Mouse (Mus musculus) brown adipose tissue, adult 24 weeks (tissue): ENCODE results near the gene Nfatc2ip. TPM values are rescaled to one million over a fixed set of nuclear protein-coding genes. Genes with fewer than 3 reads are reported as not detected.

Experiments
- H3K27ac ChIP-seq: fragments of 200-500 bp; replicated peaks from 2 replicates; pipeline ENCODE4 v1.5.1; 2012; ENCODE audit warnings: low read depth, mild to moderate bottlenecking, low read length
- H3K4me1 ChIP-seq: fragments of 200-500 bp; 2 replicates; pipeline ENCODE4 v1.6.1; 2012; ENCODE audit warnings: low read length, mixed read lengths; ENCODE audit not compliant: control insufficient read depth, insufficient read depth, insufficient read length
- H3K4me3 ChIP-seq: fragments of 200-500 bp; 2 replicates; pipeline ENCODE4 v1.5.1; 2012; ENCODE audit warnings: low read depth, mild to moderate bottlenecking, low read length, moderate library complexity; ENCODE audit not compliant: insufficient read depth
- polyA plus RNA-seq: library from polyadenylated mRNA; stranded (reverse); fragments of >200 nt; gene quantifications from 2 replicates; pipeline ENCODE4 v1.2.4, GENCODE M21; 2012; ENCODE audit not compliant: missing spikeins, insufficient read depth, insufficient read length

The Nfatc2ip gene
- polyA plus RNA-seq: 1.2 and 2.5 TPM in 2 replicates

DNA sequence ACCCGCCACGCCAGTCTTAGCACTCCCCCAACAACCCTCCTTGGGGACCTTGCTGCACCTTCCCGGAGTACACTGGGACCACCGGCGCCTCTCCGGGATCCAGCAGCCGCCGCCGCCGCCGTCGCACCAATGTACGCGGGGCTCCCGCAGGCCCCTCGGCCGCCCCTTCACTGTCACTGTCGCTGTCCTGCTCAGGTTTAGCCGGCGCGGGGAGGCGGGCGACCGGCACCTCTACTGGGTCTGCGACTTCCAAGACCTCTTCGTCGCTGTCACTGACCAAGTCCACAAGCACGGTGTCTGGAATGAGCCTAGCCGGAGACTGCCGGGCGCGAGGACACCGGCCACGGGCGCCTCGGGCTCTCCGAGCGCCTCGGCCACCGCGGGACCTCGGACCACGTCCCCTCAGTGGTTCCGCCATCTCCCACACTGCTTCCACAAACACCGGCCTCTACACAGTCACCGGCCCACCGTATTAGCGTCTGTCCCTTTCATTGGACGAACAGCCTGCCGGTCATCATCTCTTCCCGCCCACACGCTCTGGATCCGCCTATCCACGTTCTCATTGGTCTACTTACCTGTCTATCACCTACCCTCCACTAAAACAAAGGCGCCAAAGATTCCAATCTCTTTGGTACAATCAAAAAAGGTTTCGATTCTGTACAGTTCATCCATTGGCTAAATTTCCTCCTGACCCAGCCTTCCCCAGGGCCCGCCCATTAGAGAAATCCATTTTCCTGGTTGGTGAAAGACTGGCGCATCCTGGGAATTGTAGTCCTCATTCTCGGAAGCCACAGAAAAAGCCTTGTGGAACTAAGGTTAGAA is at the start of gene Nfatc2ip:
Gene Nfatc2ip (minus strand): TSS at position 440 of the 822 bp plus-strand sequence.
- no peaks in the 10 kb centered on the region for H3K4me1 ChIP-seq
- H3K27ac ChIP-seq: no peak within 1 kb of the TSS

DNA sequence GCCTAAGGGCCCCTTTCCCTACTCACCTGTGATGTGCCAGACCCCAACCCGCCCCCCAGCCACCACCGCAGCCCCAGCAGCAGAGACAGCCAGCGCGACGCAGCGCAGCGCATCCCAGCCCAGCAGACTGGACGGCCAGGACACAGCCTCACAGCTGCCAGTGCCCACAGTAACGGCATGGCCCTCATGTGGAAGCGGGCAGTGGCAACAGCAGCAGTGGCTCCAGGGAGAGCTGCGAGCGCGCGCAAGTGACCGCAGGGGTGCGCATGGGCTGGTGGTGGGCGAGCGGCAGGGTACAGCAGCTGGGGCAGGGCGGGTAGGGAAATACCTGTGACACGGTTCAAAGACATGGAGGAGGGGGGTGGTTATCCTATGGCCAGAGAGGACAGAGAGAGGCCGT is 49.7 kb upstream of the Nfatc2ip start:
- H3K27ac ChIP-seq: no peak overlapping the region
- H3K4me1 ChIP-seq: no peaks in the 10 kb centered on the region
- no peak overlapping the region for H3K4me3 ChIP-seq

More for the DNA sequence above, at the start of gene Nfatc2ip:
- H3K4me3 ChIP-seq: peak within 1 kb of the TSS; percentile 81

DNA sequence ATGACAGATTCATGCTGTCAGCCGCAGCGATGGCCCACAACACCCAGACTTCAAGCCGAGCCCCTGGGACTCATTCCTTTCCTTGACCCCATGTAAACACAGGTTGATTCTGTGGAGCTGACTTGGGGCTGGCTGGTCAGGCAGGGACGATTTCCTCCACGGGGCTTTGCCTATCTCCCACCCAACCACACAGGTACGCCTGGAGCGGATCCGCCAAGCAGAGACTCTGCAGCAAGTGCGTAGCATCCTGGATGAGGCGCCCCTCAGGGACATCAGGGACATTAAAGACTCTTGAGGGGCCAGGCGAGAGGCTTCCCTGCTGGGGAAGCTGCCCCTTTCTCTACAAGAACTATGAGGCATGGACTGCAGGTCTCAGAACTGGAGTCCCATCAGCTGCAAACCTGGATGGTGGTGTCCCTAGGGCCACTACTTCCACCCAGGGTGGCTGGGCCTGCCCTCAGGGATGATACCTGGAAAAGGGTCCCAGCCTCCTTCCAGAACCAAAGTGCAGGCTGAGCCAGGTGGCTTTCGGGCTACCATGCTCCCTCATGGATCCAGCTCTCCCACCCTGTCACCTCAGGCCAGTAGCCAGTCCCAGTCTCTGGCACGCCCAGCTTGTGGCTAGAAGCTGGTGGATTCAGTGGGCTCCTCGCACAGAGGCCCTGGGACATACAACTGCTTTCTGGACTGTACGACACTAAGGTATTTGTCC is 48.7 kb upstream of the Nfatc2ip start:
- no peak overlapping the region for H3K4me3 ChIP-seq
- no peaks in the 10 kb centered on the region for H3K4me1 ChIP-seq
- no peak overlapping the region for H3K27ac ChIP-seq

DNA sequence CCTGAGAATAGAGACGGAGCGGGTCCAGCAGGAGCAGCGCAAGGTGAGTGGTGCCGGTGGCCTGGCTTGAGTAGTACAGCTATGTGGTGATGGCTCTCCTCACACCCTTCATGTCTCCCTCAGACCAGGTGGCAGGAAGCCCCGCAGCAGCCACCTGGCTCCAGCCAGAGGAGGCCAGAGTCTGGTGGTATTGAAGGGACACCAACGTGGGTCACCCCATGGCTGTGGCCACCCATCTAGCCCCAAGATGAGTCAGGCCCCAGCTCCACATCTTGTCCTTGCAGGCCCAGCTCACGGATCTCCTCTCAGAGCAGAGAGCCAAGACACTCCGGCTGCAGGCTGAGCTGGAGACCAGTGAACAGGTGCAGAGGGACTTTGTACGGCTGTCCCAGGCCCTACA is 48.0 kb upstream of the Nfatc2ip start:
- H3K4me1 ChIP-seq: no peaks in the 10 kb centered on the region
- H3K4me3 ChIP-seq: no peak overlapping the region
- H3K27ac ChIP-seq: no peak overlapping the region

DNA sequence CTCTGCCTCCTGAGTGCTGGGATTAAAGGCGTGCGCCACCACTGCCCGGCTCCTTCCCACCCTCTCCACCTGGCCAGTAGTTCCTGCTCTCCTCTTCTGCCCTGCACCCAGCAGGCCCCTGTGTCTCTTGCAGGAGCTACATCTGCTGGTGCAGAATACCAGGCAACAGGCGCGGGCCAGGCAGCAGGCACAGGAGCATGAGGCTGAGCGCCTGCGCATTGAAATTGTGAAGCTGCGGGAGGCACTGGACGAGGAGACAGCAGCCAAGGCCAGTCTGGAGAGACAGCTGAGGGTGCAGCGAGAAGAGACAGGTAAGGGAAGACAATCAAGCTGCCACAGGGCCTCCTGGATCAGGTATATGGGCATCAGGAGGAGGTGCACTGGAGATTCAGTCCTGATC is 47.5 kb upstream of the Nfatc2ip start:
- no peak overlapping the region for H3K27ac ChIP-seq
- no peak overlapping the region for H3K4me3 ChIP-seq
- H3K4me1 ChIP-seq: no peaks in the 10 kb centered on the region

DNA sequence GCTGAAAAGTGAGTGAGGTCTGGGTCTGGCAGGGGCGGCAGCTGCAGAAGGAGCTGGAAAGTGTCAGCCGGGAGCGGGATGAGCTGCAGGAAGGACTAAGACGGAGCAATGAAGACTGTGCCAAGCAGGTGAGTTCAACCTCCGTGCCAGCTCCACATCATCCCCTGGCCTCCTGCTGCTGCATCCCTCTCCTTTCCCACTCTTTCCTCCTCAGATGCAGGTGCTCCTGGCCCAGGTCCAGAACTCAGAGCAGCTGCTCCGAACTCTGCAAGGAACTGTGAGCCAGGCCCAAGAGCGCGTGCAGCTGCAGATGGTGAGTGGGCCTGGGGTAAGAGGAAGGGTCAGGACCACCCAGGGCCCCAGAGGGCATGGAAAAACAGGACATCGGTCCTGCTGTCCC is 43.6 kb upstream of the Nfatc2ip start:
- Histone ChIP-seq H3K4me3 (no peak overlapping the region), H3K27ac (no peak overlapping the region), H3K4me1 (no peaks in the 10 kb centered on the region)

DNA sequence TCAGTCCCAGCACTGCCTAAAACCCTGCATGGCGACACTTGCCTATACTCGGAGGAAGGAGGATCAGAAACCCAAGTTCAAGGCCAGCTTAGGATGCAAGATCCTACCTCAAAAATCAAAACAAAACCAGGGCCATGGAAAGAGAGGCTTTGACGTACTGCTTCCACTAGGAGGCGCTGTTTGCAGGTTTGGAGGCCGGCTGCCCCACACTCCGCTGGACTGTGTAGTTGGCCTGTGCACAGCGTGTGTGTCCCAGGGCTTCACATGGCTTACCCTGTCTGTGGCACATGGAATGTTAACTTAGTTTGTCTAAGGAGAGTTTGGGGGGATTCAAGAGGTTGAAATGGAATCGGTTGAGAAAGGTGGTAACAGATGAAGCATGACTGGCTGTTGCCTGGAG is 40.3 kb upstream of the Nfatc2ip start:
- Histone ChIP-seq H3K4me3 (no peak overlapping the region), H3K4me1 (no peaks in the 10 kb centered on the region), H3K27ac (no peak overlapping the region)

DNA sequence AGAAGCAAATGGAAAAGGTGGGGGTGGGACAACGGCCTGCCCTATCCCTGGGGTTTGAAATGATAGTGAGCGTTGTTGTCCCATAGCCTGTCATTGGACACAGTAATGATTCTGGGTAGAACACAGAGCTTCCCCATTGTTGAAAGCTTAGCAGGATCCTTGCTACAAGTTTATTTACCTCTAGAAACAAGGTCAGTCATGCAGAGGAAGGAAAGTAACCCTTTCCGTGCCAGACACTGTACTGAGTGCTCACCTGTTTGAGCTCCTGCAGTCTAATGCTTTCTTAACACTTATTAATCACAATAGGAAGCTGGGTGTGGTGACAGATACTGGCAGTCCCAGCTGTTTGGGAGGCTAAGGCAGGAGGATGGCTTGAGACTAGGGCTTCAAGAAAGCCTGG is 39.3 kb upstream of the Nfatc2ip start:
- no peaks in the 10 kb centered on the region for H3K4me1 ChIP-seq

DNA sequence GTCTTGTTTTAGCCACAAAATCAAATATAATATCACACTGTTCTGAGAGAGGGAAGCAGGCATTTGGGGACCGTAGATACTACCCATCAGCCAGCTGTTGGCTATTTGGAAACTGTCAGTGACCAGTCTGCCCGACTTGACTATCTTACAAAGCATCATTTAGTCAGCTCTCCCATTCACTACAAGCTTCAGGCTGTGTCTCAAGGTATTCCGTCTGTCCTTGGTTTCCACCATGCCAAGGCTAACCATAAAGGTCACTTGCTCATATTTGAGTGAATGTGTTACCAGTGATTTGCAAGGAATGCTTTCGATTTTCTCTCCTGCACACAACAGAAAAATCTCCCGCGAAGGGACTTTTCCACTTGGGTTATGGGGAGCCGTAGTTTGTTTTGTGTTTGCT is 38.2 kb upstream of the Nfatc2ip start:
- Histone ChIP-seq H3K4me1 (peaks cover 5% of the 10 kb centered on the region), H3K4me3 (no peak overlapping the region), H3K27ac (no peak overlapping the region)

More for the DNA sequence above, 39.3 kb upstream of the Nfatc2ip start:
- no peak overlapping the region for H3K27ac ChIP-seq
- no peak overlapping the region for H3K4me3 ChIP-seq

DNA sequence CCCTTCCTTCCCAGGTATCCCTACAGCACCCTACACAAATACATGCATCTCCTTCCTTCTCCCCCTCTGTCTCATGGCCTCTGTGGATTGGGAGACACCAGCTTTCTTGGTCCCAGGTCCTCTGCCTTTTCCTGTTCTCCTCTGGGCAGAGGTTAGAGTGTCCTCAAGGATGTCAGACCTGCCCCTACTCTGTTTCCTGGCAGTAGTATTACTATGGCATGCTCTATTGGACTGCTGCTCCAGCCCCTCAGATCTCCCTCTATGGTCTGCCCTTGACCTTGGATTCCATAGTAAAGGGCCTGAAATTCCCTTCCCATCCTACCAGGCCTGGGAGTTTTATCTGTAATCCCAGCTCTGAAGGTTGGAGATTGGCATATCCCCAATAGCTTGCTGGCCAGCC is 33.6 kb upstream of the Nfatc2ip start:
- no peak overlapping the region for H3K27ac ChIP-seq
- H3K4me3 ChIP-seq: 0 out of 2 replicates have a peak overlapping the region, but pooled peaks have one; percentile 91
- H3K4me1 ChIP-seq: peaks cover 8% of the 10 kb centered on the region

DNA sequence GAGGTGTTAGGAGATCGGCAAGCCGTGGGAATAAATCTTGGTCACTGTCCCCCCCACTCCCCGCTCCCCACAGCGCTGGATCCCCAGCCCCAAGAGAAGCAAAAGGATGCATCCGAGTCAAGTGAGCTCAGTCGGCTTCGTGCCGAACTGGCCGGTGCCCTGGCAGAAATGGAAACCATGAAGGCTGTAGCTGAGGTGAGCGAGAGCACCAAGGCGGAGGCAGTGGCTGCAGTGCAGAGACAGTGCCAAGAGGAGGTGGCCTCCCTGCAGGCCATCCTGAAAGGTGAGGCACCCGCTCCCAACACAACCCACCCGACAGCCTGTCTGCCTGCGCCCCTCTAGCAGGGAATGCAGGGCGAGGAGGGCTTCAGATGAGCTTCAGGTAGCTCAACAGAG is 33.0 kb upstream of the Nfatc2ip start:
- Histone ChIP-seq H3K27ac (no peak overlapping the region), H3K4me3 (peak overlapping the region; percentile 91)

DNA sequence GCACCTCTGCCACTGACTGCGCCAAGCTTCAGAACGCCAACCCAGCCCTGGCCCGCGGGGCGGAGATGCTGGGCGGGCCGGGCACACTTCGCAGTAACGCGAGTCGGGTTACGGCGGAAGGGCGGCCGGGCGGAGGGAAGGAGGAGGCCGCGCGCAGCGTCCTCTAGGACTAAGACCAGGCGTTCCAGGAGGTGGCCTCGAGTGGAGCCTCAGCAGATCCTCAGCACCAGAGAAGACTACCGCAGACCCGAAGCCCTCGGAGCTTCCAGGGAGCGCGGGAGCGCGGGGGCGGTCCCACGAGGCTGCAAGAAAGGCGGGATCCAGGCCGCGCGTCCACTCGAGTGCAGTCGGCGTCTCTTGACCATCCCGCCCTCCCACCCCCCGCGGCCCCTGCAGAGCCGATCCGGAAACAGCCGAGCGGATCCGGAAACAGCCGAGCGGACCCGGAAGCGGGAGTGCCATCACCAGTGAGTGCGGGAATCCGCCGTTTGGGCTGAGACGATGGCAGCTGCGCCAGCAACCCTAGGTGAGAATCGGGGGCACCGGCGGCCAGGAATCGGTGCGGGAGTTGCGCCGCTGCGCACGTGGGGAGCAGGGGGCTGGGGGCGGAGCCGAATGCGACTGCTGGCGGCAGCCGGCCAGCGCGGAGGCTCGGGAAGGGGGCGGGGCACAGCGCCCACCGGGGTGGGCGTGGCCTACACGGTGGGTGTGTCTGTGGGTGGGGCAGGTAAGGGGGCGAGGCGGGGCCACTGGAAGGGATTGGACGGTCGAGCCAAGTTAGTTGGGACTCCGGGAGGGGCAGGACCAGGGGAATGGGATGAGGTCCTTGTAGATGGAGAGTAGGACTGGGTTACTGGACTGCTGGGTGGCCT is 32.3 kb upstream of the Nfatc2ip start, which contains the start of gene Rabep2:
Gene Rabep2 (plus strand): TSS at position 129 of the 872 bp plus-strand sequence.
- Histone ChIP-seq H3K4me3 (peak within 1 kb of the TSS; percentile 91), H3K4me1 (peaks cover 8% of the 10 kb centered on the region), H3K27ac (peak within 1 kb of the TSS; percentile 83)

More for the DNA sequence above, 33.0 kb upstream of the Nfatc2ip start:
- peaks cover 8% of the 10 kb centered on the region for H3K4me1 ChIP-seq

DNA sequence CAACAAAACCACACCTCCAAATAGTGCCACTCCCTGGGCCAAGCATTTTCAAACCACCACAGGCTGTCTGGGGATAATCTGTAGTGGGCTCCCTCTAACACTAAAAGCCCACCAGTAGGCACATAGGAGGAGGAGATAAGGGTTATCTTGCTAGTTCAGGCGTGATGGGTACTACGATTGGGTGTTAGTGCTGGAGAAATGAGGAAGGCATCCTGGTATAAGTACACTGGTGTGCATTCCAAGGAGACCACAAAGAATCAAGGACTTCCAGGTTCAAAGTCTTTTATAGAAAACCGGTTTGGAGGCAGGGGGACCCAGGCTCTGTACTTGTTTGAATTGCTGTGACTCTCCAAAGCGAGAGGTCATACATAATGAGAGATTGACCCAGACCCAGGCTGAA is 31.6 kb upstream of the Nfatc2ip start:
- Histone ChIP-seq H3K27ac (peak overlapping the region; percentile 83), H3K4me1 (peaks cover 8% of the 10 kb centered on the region), H3K4me3 (peak overlapping the region; percentile 91)

DNA sequence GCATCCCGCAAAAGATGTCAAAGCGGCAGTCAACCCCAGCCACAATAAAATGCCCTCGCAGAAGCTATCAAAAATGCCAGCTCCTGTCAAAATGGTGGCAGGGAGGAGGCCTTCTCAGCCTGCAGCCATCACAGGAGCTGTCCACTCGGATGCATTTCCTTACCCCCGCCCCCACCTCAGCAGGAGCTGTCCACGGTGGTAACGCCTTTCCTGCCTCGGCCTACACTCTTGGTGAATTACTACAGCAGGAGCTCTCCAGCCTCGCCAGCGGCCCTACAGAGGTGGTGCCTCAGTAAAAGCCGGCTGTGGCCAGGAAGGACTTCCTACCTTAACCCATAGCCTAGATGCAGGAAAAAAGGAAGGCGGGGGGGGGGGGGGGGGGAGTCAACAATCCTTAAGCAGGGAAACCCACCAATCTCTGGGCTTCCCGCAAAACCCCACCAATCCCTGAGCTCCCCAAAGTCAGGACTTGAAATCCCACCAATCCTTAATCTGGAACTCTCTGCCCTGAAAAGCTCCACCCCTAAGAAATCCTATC is 30.9 kb upstream of the Nfatc2ip start:
- H3K4me1 ChIP-seq: peaks cover 8% of the 10 kb centered on the region
- no peak overlapping the region for H3K27ac ChIP-seq

More for the DNA sequence above, 30.9 kb upstream of the Nfatc2ip start:
- no peak overlapping the region for H3K4me3 ChIP-seq
